Mouse (Mus musculus): ENCODE results near the gene Uqcrc1. TPM values are rescaled to one million over a fixed set of nuclear protein-coding genes. Genes with fewer than 3 reads are reported as not detected.

The Uqcrc1 gene
- total and polyA plus RNA-seq, 3 experiments: 173 to 452 (median 188) TPM

DNA sequence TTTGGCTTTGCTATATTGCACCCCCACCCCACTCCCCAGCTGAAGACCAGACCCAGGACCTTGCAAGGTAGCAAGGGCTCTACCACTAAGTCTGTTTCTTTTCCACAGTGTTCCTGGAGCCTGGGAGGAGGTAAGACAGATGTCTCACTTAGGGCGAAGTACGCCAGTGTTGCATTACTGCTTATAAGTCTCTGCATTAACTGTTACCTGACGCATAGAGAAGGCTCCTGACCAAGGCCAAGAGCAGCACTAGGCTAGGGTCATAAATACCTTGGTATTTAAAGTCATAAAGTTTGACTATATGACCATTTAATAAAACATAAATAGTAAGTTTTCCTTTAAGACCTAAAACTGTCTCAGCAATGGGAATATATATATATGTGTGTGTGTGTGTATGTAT, 8.0 kb upstream of the Uqcrc1 start:
- Histone ChIP-seq H3K9me3 (replicated peaks) (no peaks in the 10 kb centered on the region), H3K27me3 (ENCODE audit: insufficient read depth, low read length) (peaks cover 26% of the 10 kb centered on the region), H3K36me3 (replicated peaks) (no peaks in the 10 kb centered on the region), H3K4me1 (ENCODE audit: insufficient read depth, low read depth, low read length) (no peaks in the 10 kb centered on the region), H3K4me3 (ENCODE audit: low read depth, low read length) (no peak overlapping the region)
- DNase-seq (ENCODE audit: low spot score) (no peak), ATAC-seq (ENCODE audit: extremely low read depth, insufficient number of reproducible peaks, low FRiP score, poor library complexity, severe bottlenecking) (no peak)
- no peak for TF ChIP-seq TAL1 (conservative IDR thresholded peaks at IDR 0.05; ENCODE audit: low read depth, low read length)
- no peak for TF ChIP-seq POLR2AphosphoS5 (IDR thresholded peaks at IDR 0.05; ENCODE audit: insufficient replicate concordance, low read depth, low read length)
- TF ChIP-seq CTCF (IDR thresholded peaks at IDR 0.05; ENCODE audit: low read depth, low read length): no peak
- TF ChIP-seq GATA2 (IDR thresholded peaks at IDR 0.05; ENCODE audit: borderline replicate concordance, low read depth, low read length): no peak
- TF ChIP-seq GATA1 (IDR thresholded peaks at IDR 0.05; ENCODE audit: borderline replicate concordance, low read length): no peak

DNA sequence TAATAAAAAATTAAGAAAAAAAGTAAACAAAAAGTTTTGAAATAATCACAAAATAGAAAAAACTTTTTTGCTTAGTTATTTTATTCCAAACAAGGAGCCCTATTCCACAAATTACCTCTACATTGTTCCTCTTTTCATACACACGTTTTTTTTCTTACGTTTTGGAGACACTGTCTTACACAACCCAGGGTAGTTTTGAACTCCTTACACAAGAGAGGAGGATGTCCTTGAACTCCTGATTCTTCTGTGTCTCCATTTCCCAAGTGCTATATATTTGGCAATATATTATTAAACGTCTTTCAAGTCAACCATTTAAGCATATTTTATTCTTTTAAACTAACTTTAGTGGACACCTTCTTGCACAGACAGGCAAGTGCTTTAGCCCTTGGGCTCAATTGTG, 442 bp upstream of the Uqcrc1 start:
- H3K4me1 ChIP-seq (ENCODE audit: insufficient read depth, low read depth, low read length): peaks cover 27% of the 10 kb centered on the region
- H3K36me3 ChIP-seq (replicated peaks): peaks cover 30% of the 10 kb centered on the region
- peak overlapping the region; percentile 100; the same call in 1 of the 2 replicates for H3K4me3 ChIP-seq (ENCODE audit: low read depth, low read length)
- TF ChIP-seq POLR2AphosphoS5 (IDR thresholded peaks at IDR 0.05; ENCODE audit: insufficient replicate concordance, low read depth, low read length) (no peak), CTCF (IDR thresholded peaks at IDR 0.05; ENCODE audit: low read depth, low read length) (no peak), TAL1 (conservative IDR thresholded peaks at IDR 0.05; ENCODE audit: low read depth, low read length) (no peak), GATA2 (IDR thresholded peaks at IDR 0.05; ENCODE audit: borderline replicate concordance, low read depth, low read length) (no peak), GATA1 (IDR thresholded peaks at IDR 0.05; ENCODE audit: borderline replicate concordance, low read length) (no peak)
- H3K9me3 ChIP-seq (replicated peaks): no peaks in the 10 kb centered on the region
- ATAC-seq (ENCODE audit: extremely low read depth, insufficient number of reproducible peaks, low FRiP score, poor library complexity, severe bottlenecking) (no peak), DNase-seq (ENCODE audit: low spot score) (no peak)
- no peaks in the 10 kb centered on the region for H3K27me3 ChIP-seq (ENCODE audit: insufficient read depth, low read length)

DNA sequence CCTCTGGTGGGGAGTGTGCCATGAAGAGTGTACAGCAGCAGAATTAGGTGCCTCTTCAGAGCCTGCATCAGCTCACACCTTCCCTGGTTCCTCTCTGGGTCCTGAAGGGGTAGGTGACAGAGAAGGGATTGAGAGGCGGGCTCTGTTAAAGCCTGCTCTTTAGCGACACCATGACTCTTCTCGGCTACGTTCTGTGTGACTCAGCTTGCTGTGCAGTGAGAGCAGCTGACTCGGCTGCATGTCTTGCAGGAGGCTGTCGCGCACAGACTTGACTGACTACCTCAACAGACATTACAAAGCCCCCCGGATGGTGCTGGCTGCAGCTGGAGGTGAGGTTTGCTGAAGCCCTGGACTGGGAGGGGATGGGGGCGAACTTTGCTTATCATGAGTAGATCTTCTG, 8.7 kb downstream of the Uqcrc1 start:
- peaks cover 49% of the 10 kb centered on the region for H3K4me1 ChIP-seq (ENCODE audit: insufficient read depth, low read depth, low read length)
- H3K9me3 ChIP-seq (replicated peaks): no peaks in the 10 kb centered on the region
- H3K36me3 ChIP-seq (replicated peaks): peaks cover 93% of the 10 kb centered on the region
- DNase-seq (ENCODE audit: low spot score) (no peak), ATAC-seq (ENCODE audit: extremely low read depth, insufficient number of reproducible peaks, low FRiP score, poor library complexity, severe bottlenecking) (no peak)
- H3K27me3 ChIP-seq (ENCODE audit: insufficient read depth, low read length): no peaks in the 10 kb centered on the region
- H3K4me3 ChIP-seq (ENCODE audit: low read depth, low read length): no peak overlapping the region
- TF ChIP-seq GATA1 (IDR thresholded peaks at IDR 0.05; ENCODE audit: borderline replicate concordance, low read length): no peak
- no peak for TF ChIP-seq CTCF (IDR thresholded peaks at IDR 0.05; ENCODE audit: low read depth, low read length)
- no peak for TF ChIP-seq GATA2 (IDR thresholded peaks at IDR 0.05; ENCODE audit: borderline replicate concordance, low read depth, low read length)
- TF ChIP-seq TAL1 (conservative IDR thresholded peaks at IDR 0.05; ENCODE audit: low read depth, low read length): no peak
- TF ChIP-seq POLR2AphosphoS5 (IDR thresholded peaks at IDR 0.05; ENCODE audit: insufficient replicate concordance, low read depth, low read length): no peak

DNA sequence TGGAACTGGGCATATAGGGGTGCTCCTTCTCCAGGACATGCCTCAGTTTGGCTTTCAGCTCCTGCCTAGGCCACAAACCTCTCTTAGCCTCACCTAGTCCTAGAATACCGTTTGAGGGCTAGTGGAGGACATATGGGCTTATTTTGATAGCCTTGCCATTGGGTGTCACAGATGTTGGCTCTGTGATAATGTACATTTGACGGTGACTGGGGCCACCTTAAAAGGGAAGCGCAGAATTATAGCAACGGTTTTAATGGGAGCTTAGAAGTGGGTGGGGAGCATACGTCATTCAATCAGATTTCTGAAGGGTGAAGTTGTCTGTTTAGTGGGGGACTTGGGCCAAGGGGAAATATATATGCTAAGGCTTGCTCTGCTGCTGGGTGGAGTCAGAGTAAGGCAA, 9.2 kb downstream of the Uqcrc1 start:
- Histone ChIP-seq H3K36me3 (replicated peaks) (peaks cover 94% of the 10 kb centered on the region), H3K4me1 (ENCODE audit: insufficient read depth, low read depth, low read length) (peaks cover 47% of the 10 kb centered on the region), H3K27me3 (ENCODE audit: insufficient read depth, low read length) (no peaks in the 10 kb centered on the region), H3K9me3 (replicated peaks) (no peaks in the 10 kb centered on the region), H3K4me3 (ENCODE audit: low read depth, low read length) (no peak overlapping the region)
- ATAC-seq (ENCODE audit: extremely low read depth, insufficient number of reproducible peaks, low FRiP score, poor library complexity, severe bottlenecking) (no peak), DNase-seq (ENCODE audit: low spot score) (no peak)
- TF ChIP-seq GATA2 (IDR thresholded peaks at IDR 0.05; ENCODE audit: borderline replicate concordance, low read depth, low read length) (no peak), TAL1 (conservative IDR thresholded peaks at IDR 0.05; ENCODE audit: low read depth, low read length) (no peak), GATA1 (IDR thresholded peaks at IDR 0.05; ENCODE audit: borderline replicate concordance, low read length) (no peak), POLR2AphosphoS5 (IDR thresholded peaks at IDR 0.05; ENCODE audit: insufficient replicate concordance, low read depth, low read length) (no peak), CTCF (IDR thresholded peaks at IDR 0.05; ENCODE audit: low read depth, low read length) (no peak)

DNA sequence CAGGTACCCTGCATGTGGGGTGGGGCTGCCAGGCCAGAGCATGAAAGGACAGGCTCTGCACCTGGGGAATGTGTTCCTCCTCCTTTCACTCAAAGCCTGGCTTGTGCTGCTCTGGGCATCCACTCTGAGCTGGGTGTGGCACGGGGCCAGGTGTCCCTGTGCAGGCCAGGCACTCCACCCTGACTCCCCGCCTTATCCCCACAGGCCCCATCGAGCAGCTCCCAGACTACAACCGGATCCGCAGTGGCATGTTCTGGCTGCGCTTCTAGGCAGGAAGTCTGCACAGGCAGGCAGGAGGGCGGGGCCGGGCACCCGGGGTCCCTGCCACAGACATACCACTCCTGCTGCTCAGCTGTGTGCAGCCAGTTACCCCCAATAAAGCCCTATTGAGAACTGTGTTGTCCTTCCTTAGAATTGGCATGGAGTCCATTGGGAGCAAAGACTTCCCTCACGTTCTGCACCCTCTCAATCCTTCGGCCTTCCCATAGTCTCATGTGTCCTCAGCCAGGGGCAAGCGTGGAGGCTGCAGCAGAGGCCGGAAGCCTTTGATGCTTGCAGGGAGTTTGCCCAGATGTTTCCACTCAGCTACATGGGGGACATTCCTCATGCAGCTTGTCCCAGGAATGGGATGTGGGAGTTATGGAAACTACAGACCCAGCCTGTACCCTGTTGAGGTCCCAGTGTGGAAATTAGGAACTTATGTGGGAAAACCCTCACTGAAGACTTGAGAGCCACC, 13.0 kb downstream of the Uqcrc1 start:
- no peak overlapping the region for H3K4me3 ChIP-seq (ENCODE audit: low read depth, low read length)
- H3K4me1 ChIP-seq (ENCODE audit: insufficient read depth, low read depth, low read length): peaks cover 25% of the 10 kb centered on the region; the same call in 1 of the 2 replicates
- H3K36me3 ChIP-seq (replicated peaks): peaks cover 71% of the 10 kb centered on the region
- H3K27me3 ChIP-seq (ENCODE audit: insufficient read depth, low read length): peaks cover 18% of the 10 kb centered on the region
- no peak for TF ChIP-seq CTCF (IDR thresholded peaks at IDR 0.05; ENCODE audit: low read depth, low read length)
- no peak for TF ChIP-seq POLR2AphosphoS5 (IDR thresholded peaks at IDR 0.05; ENCODE audit: insufficient replicate concordance, low read depth, low read length)
- no peak for TF ChIP-seq GATA1 (IDR thresholded peaks at IDR 0.05; ENCODE audit: borderline replicate concordance, low read length)
- no peak for TF ChIP-seq TAL1 (conservative IDR thresholded peaks at IDR 0.05; ENCODE audit: low read depth, low read length)
- DNase-seq (ENCODE audit: low spot score) (no peak), ATAC-seq (ENCODE audit: extremely low read depth, insufficient number of reproducible peaks, low FRiP score, poor library complexity, severe bottlenecking) (no peak)
- no peaks in the 10 kb centered on the region for H3K9me3 ChIP-seq (replicated peaks)

DNA sequence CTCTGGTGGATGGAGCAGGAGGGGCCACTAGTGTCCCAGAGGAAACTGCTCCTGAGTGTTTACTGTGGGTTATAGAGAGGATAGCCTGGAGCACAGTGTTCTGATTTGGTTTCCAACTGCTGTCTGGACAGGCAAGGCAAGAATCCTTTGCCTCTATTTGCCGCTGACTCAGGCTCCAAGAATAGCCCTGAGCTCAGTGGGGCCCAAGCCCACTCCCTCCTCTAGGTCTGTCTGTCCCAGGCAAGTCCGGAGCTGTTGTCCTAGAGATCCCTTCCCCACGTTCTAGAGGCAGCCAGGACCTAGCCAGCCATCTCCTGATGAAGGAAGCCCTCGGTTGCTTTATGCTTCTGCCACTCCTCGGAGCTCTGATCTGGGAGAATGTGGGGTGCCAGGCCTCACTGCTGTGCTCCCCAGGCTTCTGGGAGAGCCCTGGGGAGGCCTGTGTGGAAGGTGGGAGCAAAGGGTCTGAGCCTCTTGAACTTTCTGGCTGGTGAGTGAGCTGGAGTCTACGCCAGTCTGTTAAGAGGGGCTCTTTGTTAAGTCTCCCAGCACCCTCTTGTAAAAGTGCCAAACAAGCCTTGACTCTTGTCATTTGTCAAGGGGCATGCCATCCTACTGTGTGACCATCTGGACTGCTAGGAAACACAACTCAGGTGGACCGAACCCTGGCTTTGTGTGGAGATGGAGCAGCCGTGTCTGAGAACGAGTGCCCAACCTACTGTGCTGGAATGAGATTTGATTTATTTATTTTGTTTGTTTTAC, 13.7 kb downstream of the Uqcrc1 start:
- no peaks in the 10 kb centered on the region for H3K9me3 ChIP-seq (replicated peaks)
- peaks cover 17% of the 10 kb centered on the region; the same call in 1 of the 2 replicates for H3K4me1 ChIP-seq (ENCODE audit: insufficient read depth, low read depth, low read length)
- H3K36me3 ChIP-seq (replicated peaks): peaks cover 64% of the 10 kb centered on the region
- peaks cover 19% of the 10 kb centered on the region for H3K27me3 ChIP-seq (ENCODE audit: insufficient read depth, low read length)
- H3K4me3 ChIP-seq (ENCODE audit: low read depth, low read length): no peak overlapping the region
- DNase-seq (ENCODE audit: low spot score): no peak
- TF ChIP-seq GATA2 (IDR thresholded peaks at IDR 0.05; ENCODE audit: borderline replicate concordance, low read depth, low read length): no peak
- no peak for TF ChIP-seq CTCF (IDR thresholded peaks at IDR 0.05; ENCODE audit: low read depth, low read length)
- TF ChIP-seq POLR2AphosphoS5 (IDR thresholded peaks at IDR 0.05; ENCODE audit: insufficient replicate concordance, low read depth, low read length): no peak
- no peak for TF ChIP-seq GATA1 (IDR thresholded peaks at IDR 0.05; ENCODE audit: borderline replicate concordance, low read length)
- no peak for TF ChIP-seq TAL1 (conservative IDR thresholded peaks at IDR 0.05; ENCODE audit: low read depth, low read length)
- ATAC-seq (ENCODE audit: extremely low read depth, insufficient number of reproducible peaks, low FRiP score, poor library complexity, severe bottlenecking): no peak

All from G1E (cell line).